Comparison of ENCODE assay signal across 20 mouse cellular contexts in genomic region chr4:59862335-59862734, GRCm38 (mm10). TPM values are rescaled to one million over a fixed set of nuclear protein-coding genes. Genes with fewer than 3 reads are reported as not detected.
DNase-seq lines count a peak whose midpoint lies in the region; TF ChIP-seq lines count a peak whose summit lies in the region.
"Had no signal": no experiment of that assay in that cellular context is flagged by ENCODE, and none has a peak within 500 bp of the region (broad histone marks: within the 10 kb centered on the region; RNA-seq: fewer than 3 reads in every experiment).

No protein-coding gene starts in this region.

- no peak for DNase-seq in layer of hippocampus, adult 2 months (ENCODE audit: low spot score in 2 of 2)
- DNase-seq in layer of hippocampus, postnatal 36 days = no peak
- no peak for DNase-seq in heart, adult 9 months (ENCODE audit: low spot score in 2 of 2)
- no peak for DNase-seq in heart, postnatal 14 days
- DNase-seq: adrenal gland, adult 2 months; adrenal gland, postnatal 25 days; cerebellum, adult 8-10 months; cerebellum, postnatal 25 days; gastrocnemius, postnatal 10 days; heart, postnatal 4 days had no signal

- peaks cover 59% of the 10 kb centered on the region for H3K4me1 ChIP-seq in bone marrow macrophage, adult 2 months (ENCODE audit: control insufficient read depth, insufficient read depth, low read length)

- no peak for TF ChIP-seq CTCF in layer of hippocampus, adult 2 months (conservative IDR thresholded peaks at IDR 0.05)
- TF ChIP-seq CTCF in bone marrow macrophage, adult 2 months (IDR thresholded peaks at IDR 0.05; ENCODE audit: low read depth, low read length) = no peak

- peaks cover 18% of the 10 kb centered on the region for H3K36me3 ChIP-seq in macrophage (ENCODE audit: inconsistent target)
- H3K36me3 ChIP-seq: hindbrain, embryonic 12.5 days had no signal

- H3K79me2 ChIP-seq in macrophage (ENCODE audit: inconsistent target) = peaks cover 91% of the 10 kb centered on the region

- intact Hi-C loops in heart, postnatal 14 days (cut with DNase I) = no loop called here

- WGBS in macrophage (ENCODE audit: missing documents) = 29% methylated on average over 1 of the region's 1 CpGs

- no peak for TF ChIP-seq POLR2A in bone marrow macrophage, adult 2 months (IDR thresholded peaks at IDR 0.05; ENCODE audit: borderline replicate concordance, low read depth, low read length)

- peak overlapping the region; percentile 69; the same call in 1 of the 2 replicates for H3K27ac ChIP-seq in layer of hippocampus, adult 2 months
- H3K27ac ChIP-seq in bone marrow macrophage, adult 2 months (ENCODE audit: insufficient read depth, low read depth, low read length) = peak overlapping the region; percentile 73
- H3K27ac ChIP-seq in macrophage = peak overlapping the region; percentile 89
- H3K27ac ChIP-seq: embryonic facial prominence, embryonic 13.5 days; forebrain, embryonic 12.5 days; heart, embryonic 13.5 days; hindbrain, embryonic 12.5 days had no signal

- H3K4me3 ChIP-seq in layer of hippocampus, adult 2 months = no peak overlapping the region
- H3K4me3 ChIP-seq in bone marrow macrophage, adult 2 months (ENCODE audit: insufficient read depth, low read length) = no peak overlapping the region
- H3K4me3 ChIP-seq in macrophage (ENCODE audit: inconsistent target) = no peak overlapping the region
- H3K4me3 ChIP-seq: embryonic facial prominence, embryonic 13.5 days; forebrain, embryonic 12.5 days; heart, embryonic 13.5 days; hindbrain, embryonic 12.5 days had no signal

RNA-seq across cellular contexts. Expression of gene Slc46a2, which starts 52.5 kb away (rescaled TPM):
- not detected for total RNA-seq in layer of hippocampus, adult 2 months (2021)
- not detected for total RNA-seq in layer of hippocampus, postnatal 36 days (2021)
- 0.47 TPM in 1 of 2 replicates, not detected in the other for polyA plus RNA-seq in bone marrow macrophage, adult 2 months (2012; ENCODE audit: insufficient read depth, insufficient read length, missing spikeins)
- not detected for total RNA-seq in macrophage (2018; cell fraction: chromatin; rRNA removed)
- total RNA-seq in macrophage (2018; cell fraction: cytosol; rRNA removed) = not detected
- total RNA-seq in macrophage (2018; cell fraction: nucleus; rRNA removed) = not detected
- polyA plus RNA-seq in macrophage (2018) = not detected in 3 replicates
- total RNA-seq in heart, postnatal 14 days (2021) = under 1 TPM; 0.12 to 0.93 TPM
- total RNA-seq: adrenal gland, adult 2 months; adrenal gland, postnatal 25 days; ES-E14; gastrocnemius, postnatal 10 days; gastrocnemius, postnatal 4 days had no signal
- polyA plus RNA-seq: adrenal gland, adult 2 months; forebrain, embryonic 12.5 days; forebrain, embryonic 16.5 days; frontal cortex, adult 2 months had no signal

RNA-seq across cellular contexts. Expression of gene Snx30, which starts 56.7 kb away (rescaled TPM):
- 10 to 100 TPM; 40.3 to 44.6 TPM for total RNA-seq in layer of hippocampus, adult 2 months (2021)
- total RNA-seq in layer of hippocampus, postnatal 36 days (2021) = 10 to 100 TPM; 44.9 to 46.0 TPM
- 29.7 and 33.3 TPM in 2 replicates for polyA plus RNA-seq in bone marrow macrophage, adult 2 months (2012; ENCODE audit: insufficient read depth, insufficient read length, missing spikeins)
- 100 to 1,000 TPM in 4 of 26 experiments, 10 to 100 TPM in 22; 12.5 to 112 (median 76.3) TPM for total RNA-seq in macrophage (2018; cell fraction: chromatin; rRNA removed)
- total RNA-seq in macrophage (2018; cell fraction: cytosol; rRNA removed) = 10 to 100 TPM; 10.1 to 37.3 (median 27.0) TPM
- 10 to 100 TPM; 17.6 to 88.8 (median 59.5) TPM for total RNA-seq in macrophage (2018; cell fraction: nucleus; rRNA removed)
- polyA plus RNA-seq in macrophage (2018) = 19.8 to 27.9 TPM (median 26.4 TPM) in 3 replicates
- 1 to 10 TPM; 5.0 to 8.2 TPM for total RNA-seq in heart, postnatal 14 days (2021)

Comparison
In these comparisons a context has a peak if more than half of its experiments do, and no peak if none do; other contexts are left out.
1. RNA of gene Snx30, which starts 56.7 kb away (total RNA-seq): 44.9 to 46.0 TPM in layer of hippocampus, postnatal 36 days and 40.3 to 44.6 TPM in layer of hippocampus, adult 2 months; 5.0 to 8.2 TPM in heart, postnatal 14 days; every median in the first group is over 4 times any median in the second.
2. Peak in every context shown above with its lines, with median percentiles within 50 percentile points of each other: H3K27ac ChIP-seq.